Mouse (Mus musculus) embryo, embryonic 11.5 days (tissue): ENCODE results near the gene Hyal1.

Source experiments
- DNase-seq: peaks from one replicate; pipeline ENCODE4 v3.0.0-alpha.2; 2012; ENCODE audit warnings: low read depth, low spot score

The Hyal1 gene

GRCm38 (mm10) chr9:107617461-107617860 is 40.7 kb downstream of the Hyal1 start:
- DNase-seq, result no peak

GRCm38 (mm10) chr9:107618098-107618497 is 41.4 kb downstream of the Hyal1 start:
- DNase-seq, result no peak

- DNase-seq, result no peak
Observed at GRCm38 (mm10) chr9:107618778-107619545, 42.2 kb downstream of the Hyal1 start.

DNA sequence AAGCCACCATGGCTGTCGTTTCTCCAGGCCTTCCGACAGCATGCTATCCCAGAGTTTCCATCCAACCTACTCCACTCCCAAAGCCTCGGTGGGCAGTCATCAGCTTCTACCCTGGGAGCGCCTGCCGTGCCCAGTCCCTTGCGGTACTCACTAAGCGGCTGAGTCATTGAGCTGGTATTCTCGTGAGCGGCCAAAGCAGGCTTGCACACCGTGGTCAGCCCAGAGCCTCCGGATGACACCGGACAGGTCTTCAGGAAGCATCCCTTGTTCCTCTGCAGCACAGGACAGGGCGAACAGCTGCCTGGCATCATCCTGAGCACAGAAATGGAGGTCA is 42.8 kb downstream of the Hyal1 start:
- DNase-seq, result no peak

- DNase-seq, result no peak
Observed at GRCm38 (mm10) chr9:107620954-107621353, 44.2 kb downstream of the Hyal1 start.

DNA sequence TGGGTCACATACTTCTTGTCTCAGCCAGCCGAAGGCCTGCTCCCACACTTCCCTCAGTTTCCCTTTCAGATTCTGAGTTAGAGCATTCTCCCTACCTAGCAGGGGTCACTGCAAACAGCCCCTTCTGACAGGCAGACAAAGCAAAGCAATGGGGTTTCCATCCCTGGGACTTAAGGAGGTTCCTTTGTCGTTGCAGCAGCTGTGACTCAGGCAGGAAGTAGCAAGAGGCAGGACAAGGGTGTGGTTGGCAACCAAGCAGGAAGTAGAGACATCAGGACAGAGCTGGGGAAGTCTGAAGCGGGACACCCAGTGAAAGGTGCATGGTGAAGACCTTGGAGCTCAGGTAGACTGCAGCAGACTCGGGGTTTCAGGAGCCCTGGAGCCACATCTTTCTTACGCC is 47.8 kb downstream of the Hyal1 start:
- no peak for DNase-seq

GRCm38 (mm10) chr9:107624951-107625350 is 48.2 kb downstream of the Hyal1 start:
- no peak for DNase-seq

- DNase-seq, result no peak
Observed at GRCm38 (mm10) chr9:107625351-107626128, 48.8 kb downstream of the Hyal1 start.

- no peak for DNase-seq
Observed at GRCm38 (mm10) chr9:107626158-107626843, 49.6 kb downstream of the Hyal1 start.

GRCm38 (mm10) chr9:107626844-107627277 is 50.1 kb downstream of the Hyal1 start:
- DNase-seq, result peak; percentile 90

GRCm38 (mm10) chr9:107627387-107628255 is 50.9 kb downstream of the Hyal1 start:
- no peak for DNase-seq

DNA sequence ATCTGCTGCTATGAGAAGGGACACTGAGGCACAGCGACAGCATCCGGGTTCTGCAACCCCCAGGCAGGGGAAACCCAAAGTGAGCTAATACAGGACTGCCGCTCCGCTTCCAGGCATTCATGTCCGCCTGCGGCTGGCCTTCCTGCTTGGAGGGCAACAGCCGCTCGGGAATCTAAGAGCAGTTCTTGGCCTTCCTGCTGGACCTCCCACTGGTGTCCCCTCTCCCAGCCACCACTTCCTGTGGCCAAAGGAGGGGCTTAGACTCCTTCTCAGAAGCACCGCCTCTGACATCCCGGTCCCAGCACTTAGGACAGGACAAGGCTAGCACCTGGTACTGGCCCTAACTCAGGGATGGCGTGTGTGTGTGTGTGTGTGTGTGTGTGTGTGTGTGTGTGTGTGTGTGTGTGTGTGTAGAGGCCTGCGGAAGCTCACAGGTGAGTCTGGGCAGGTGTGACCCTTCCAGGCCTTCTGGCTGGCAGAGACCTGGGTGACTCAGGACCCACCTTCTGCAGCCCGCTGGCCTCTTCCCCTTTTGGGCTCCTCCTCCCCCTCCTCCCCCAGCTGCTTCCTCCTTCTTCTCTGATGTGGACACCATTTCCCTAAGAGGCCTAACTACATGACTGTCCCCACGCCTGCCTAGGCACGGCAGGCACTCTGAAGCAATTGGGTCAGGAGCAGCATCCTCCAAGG is 52.1 kb downstream of the Hyal1 start:
- DNase-seq, result no peak

- no peak for DNase-seq
Observed at GRCm38 (mm10) chr9:107629411-107629730, 52.6 kb downstream of the Hyal1 start.

DNA sequence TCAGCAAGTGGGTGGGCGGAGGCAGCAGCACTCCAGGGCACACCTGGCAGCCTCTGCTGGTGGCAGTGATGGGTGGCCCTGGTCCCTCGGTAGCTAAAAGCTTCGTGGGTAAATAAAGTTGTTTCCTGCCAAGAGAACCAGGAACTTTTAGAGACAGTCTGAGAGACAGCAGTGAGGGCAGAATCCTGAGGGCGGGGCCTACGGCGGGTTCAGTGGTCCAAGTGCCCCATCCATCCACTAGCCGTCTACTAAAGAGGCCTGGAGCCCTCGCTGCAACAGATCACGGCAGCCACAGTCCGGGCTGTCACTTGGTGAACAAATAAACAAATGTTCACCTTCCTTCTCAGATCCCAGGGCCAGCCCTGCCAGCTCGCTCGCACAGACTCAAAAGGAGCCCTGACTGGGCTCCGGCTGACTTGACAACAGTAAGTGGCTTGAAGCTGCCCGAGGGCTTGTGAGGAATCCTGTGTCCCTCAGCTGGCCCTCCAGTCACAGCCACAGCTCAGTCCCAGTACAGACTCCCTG is 53.2 kb downstream of the Hyal1 start:
- DNase-seq, result no peak

DNA sequence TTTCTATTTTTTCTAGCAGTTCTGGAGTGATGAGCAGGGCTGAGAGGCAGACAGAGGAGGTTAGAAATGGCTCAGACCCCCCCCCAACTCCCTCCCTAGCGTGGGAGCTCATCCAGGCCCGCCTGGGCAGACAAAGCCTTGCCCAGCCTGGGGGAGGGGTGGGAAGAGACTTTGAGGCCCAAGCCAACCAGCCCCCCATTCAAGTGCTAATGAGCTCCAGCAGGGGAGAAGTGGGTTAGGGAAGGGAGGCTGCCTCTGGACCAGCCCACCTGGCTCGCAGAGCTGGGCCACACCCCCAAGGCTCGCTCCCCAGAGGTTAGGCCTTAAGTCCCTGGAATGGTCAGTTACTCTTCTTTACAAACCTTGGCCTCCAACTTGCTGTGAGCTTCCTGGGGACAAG is 53.8 kb downstream of the Hyal1 start:
- no peak for DNase-seq
